ENCODE assay signal across 7 mouse cellular contexts in the genomic region with DNA sequence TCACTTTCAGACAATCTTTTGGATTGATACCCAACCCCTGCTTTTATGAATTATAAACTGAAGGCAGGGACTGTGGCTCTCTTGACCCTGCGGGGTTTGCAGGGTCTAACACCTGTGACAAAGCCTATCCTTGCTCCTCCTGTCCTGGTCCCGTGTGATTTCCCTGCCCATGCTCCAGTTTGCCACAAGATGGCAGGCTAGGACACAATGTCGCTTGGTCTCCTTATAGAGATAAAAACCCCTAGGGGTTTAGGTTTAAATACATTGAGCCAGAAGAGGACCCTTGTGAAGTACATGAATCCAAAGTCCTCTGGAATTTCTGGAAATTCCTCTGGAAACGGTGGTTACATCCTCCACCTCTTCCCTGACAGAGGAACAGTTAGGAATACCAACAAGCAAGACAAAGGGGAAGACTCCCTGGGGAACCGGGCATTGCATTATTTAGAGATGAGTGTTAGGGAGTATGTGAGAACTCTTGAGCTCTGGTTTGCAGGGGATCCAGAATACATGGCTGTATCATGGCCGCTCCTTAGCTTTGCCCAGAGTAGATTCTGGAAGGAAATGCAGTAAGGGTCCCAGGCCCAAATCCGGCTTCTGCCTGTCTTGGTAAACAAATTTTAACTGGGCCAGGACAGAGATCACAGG. TPM values are rescaled to one million over a fixed set of nuclear protein-coding genes. Genes with fewer than 3 reads are reported as not detected.
A peak's percentile ranks its signal among the peaks of the same experiment; 100 is the strongest.
DNase-seq lines count a peak whose midpoint lies in the region; ATAC-seq and TF ChIP-seq lines count a peak whose summit lies in the region.

No protein-coding gene starts in this region.

- no peak overlapping the region for H3K4me2 ChIP-seq in CH12.LX (ENCODE audit: insufficient read depth, low read depth, poor library complexity, severe bottlenecking)

- peak; percentile 40 to 82; a peak in 3 of 4 replicates for TF ChIP-seq CTCF in CH12.LX (conservative IDR thresholded peaks at IDR 0.05 in 1 of 2, IDR thresholded peaks at IDR 0.05 in 1 of 2; ENCODE audit: low read depth in 2 of 2, low read length in 2 of 2)
- TF ChIP-seq CTCF in small intestine, adult 2 months (IDR thresholded peaks at IDR 0.05; ENCODE audit: extremely low read depth, insufficient read length, insufficient replicate concordance, low read depth, low read length) = peak; percentile 63; the same call in 1 of the 2 replicates

- peak; percentile 87 for TF ChIP-seq RAD21 in CH12.LX (IDR thresholded peaks at IDR 0.05; ENCODE audit: low read depth, low read length)

- no peaks in the 10 kb centered on the region for H3K27me3 ChIP-seq in CH12.LX (replicated peaks)
- H3K27me3 ChIP-seq in small intestine, adult 2 months (ENCODE audit: control insufficient read depth, insufficient read depth, low read length) = no peaks in the 10 kb centered on the region

- no peaks in the 10 kb centered on the region for H3K79me2 ChIP-seq in CH12.LX (replicated peaks; ENCODE audit: control insufficient read depth, extremely low read depth, insufficient read depth, poor library complexity, severe bottlenecking)

- TF ChIP-seq EP300 in CH12.LX (IDR thresholded peaks at IDR 0.05; ENCODE audit: low read length) = no peak

- dilution Hi-C loops in CH12.LX (cut with MboI; ENCODE audit: extremely low pct_ligation_motif_present, extremely low pct_unique_long_range_greater_than_20kb, low sequenced_read_pairs) = no loop called here

- ATAC-seq in megakaryocyte progenitor cell, adult 5-6 weeks (replicated peaks; ENCODE audit: poor library complexity) = peak; percentile 87

- peaks cover 4% of the 10 kb centered on the region for H3K9me3 ChIP-seq in CH12.LX (replicated peaks; ENCODE audit: low read length)

- H3K9ac ChIP-seq in CH12.LX (ENCODE audit: insufficient read depth, low read depth) = no peak overlapping the region

- H3K4me1 ChIP-seq in CH12.LX (ENCODE audit: control insufficient read depth in 1 of 2, insufficient read depth in 2 of 2) = peaks cover 6 to 22% of the 10 kb centered on the region in 2 experiments; a peak in 3 of 4 replicates
- no peaks in the 10 kb centered on the region for H3K4me1 ChIP-seq in small intestine, adult 2 months (ENCODE audit: control insufficient read depth, insufficient read depth, insufficient read length, low read length)

- peak; percentile 79 for DNase-seq in 3T3-L1 (ENCODE audit: low read depth, low spot score)
- DNase-seq in CH12.LX (ENCODE audit: extremely low read depth) = peak; percentile 72
- peak; percentile 81 for DNase-seq in cerebellum, postnatal 10 days
- DNase-seq in frontal cortex, postnatal 25 days (ENCODE audit: low spot score in 2 of 2) = peak; percentile 42 to 59
- peak; percentile 48 to 58 for DNase-seq in kidney, postnatal 25 days

- in situ Hi-C loops in CH12.LX (cut with MboI; ENCODE audit: low pct_ligation_motif_present, low pct_unique_long_range_greater_than_20kb, low sequenced_read_pairs) = no loop called here

- no peak overlapping the region for H3K4me3 ChIP-seq in CH12.LX (replicated peaks in 1 of 3; ENCODE audit: low read depth in 2 of 3, low read length in 2 of 3, poor library complexity in 1 of 3)
- H3K4me3 ChIP-seq in small intestine, adult 2 months (ENCODE audit: low read depth, low read length) = no peak overlapping the region

- no peak for TF ChIP-seq POLR2A in CH12.LX (IDR thresholded peaks at IDR 0.05; ENCODE audit: low read depth, low read length)
- TF ChIP-seq POLR2A in small intestine, adult 2 months (IDR thresholded peaks at IDR 0.05; ENCODE audit: low read depth, low read length) = no peak

- no peaks in the 10 kb centered on the region for H3K36me3 ChIP-seq in CH12.LX (replicated peaks in 1 of 2; ENCODE audit: control insufficient read depth in 1 of 2, insufficient read depth in 1 of 2, low read length in 1 of 2)
- H3K36me3 ChIP-seq in small intestine, adult 2 months (ENCODE audit: control insufficient read depth, insufficient read depth, low read length) = no peaks in the 10 kb centered on the region

- 41% methylated on average over 7 of the region's 7 CpGs for WGBS in small intestine, adult 2 months

- H3K27ac ChIP-seq in CH12.LX (ENCODE audit: insufficient read depth, low read depth) = no peak overlapping the region
- no peak overlapping the region for H3K27ac ChIP-seq in small intestine, adult 2 months (ENCODE audit: insufficient read depth, low read depth, low read length)

TF ChIP-seq in CH12.LX, 34 proteins besides CTCF, POLR2A, EP300 and RAD21:
- TF ChIP-seq CHD1 (IDR thresholded peaks at IDR 0.05; ENCODE audit: low read depth, low read length) (no peak), UBTF (IDR thresholded peaks at IDR 0.05; ENCODE audit: low read depth, low read length) (no peak), ZC3H11A (IDR thresholded peaks at IDR 0.05; ENCODE audit: low read depth, low read length) (peak; percentile 22), PAX5 (IDR thresholded peaks at IDR 0.05; ENCODE audit: low read length) (no peak), MAX (IDR thresholded peaks at IDR 0.05; ENCODE audit: low read length) (no peak), USF2 (conservative IDR thresholded peaks at IDR 0.05; ENCODE audit: low read depth, low read length) (no peak), MXI1 (IDR thresholded peaks at IDR 0.05; ENCODE audit: low read depth, low read length) (no peak), ZNF384 (IDR thresholded peaks at IDR 0.05; ENCODE audit: low read depth, low read length) (no peak), MAZ (IDR thresholded peaks at IDR 0.05; ENCODE audit: low read depth, low read length) (no peak), USF1 (IDR thresholded peaks at IDR 0.05; ENCODE audit: low read depth, low read length) (no peak), RCOR1 (conservative IDR thresholded peaks at IDR 0.05; ENCODE audit: low read depth, low read length) (no peak), NELFE (IDR thresholded peaks at IDR 0.05; ENCODE audit: low read depth, low read length) (no peak), SMC3 (IDR thresholded peaks at IDR 0.05; ENCODE audit: low read depth, low read length) (peak; percentile 72), IRF4 (IDR thresholded peaks at IDR 0.05; ENCODE audit: low read depth, low read length) (0 out of 2 replicates have a peak, but pooled peaks have one; percentile 14), JUND (conservative IDR thresholded peaks at IDR 0.05; ENCODE audit: low read depth, low read length) (no peak)

RNA-seq across cellular contexts. Expression of a gene that starts 28.6 kb away (rescaled TPM):
- 0.13 and 0.21 TPM in 2 replicates for total RNA-seq in CH12.LX (2012; rRNA removed)
- total RNA-seq in CH12.LX (2014; rRNA removed) = 0.18 and 0.24 TPM in 2 replicates
- polyA plus RNA-seq in CH12.LX (2012; ENCODE audit: insufficient read length, low read depth) = 0.26 and 0.55 TPM in 2 replicates
- not detected in 2 replicates for total RNA-seq in megakaryocyte progenitor cell, adult 5-6 weeks (2015)
- 0.07 TPM in 1 of 2 replicates, not detected in the other for total RNA-seq in megakaryocyte progenitor cell, adult 5-6 weeks (2017)
- not detected in 2 replicates for polyA plus RNA-seq in small intestine, adult 2 months (2012; rRNA removed)
